Comparison of ENCODE assay signal across 15 mouse cellular contexts in the genomic region with DNA sequence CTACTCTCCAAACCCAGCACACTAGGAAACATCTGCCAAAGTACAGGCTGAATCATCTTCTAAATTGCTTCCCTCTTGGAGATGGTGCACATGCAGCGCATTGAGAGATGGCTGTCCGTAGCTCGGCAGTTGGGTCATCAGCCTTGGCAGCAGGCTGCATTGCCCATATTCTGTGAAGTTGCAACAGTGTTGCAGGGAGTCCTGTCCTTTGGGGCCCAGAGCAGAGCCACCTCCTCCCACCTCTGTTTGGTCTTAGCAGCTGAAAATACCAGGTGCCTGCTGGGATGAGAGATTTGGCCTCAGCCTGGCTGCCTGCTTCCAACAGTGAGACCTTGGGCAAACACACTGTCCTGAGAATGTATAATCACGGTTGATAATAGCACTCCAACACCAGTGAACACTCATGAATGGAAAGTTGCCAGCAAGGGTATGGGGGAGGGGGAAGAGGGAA. TPM values are rescaled to one million over a fixed set of nuclear protein-coding genes. Genes with fewer than 3 reads are reported as not detected.
DNase-seq lines count a peak whose midpoint lies in the region; ATAC-seq lines count a peak whose summit lies in the region.
"Had no signal": no experiment of that assay in that cellular context is flagged by ENCODE, and none has a peak within 500 bp of the region (broad histone marks: within the 10 kb centered on the region; RNA-seq: fewer than 3 reads in every experiment).

No protein-coding gene starts in this region.

- H3K9ac ChIP-seq in hindbrain, embryonic 12.5 days = no peak overlapping the region

- H3K4me2 ChIP-seq in hindbrain, embryonic 12.5 days (replicated peaks) = no peak overlapping the region

- peak; percentile 20 to 80 for DNase-seq in adrenal gland, adult (ENCODE audit: inconsistent age in 2 of 2, low spot score in 1 of 2)
- DNase-seq in adrenal gland, adult 18-20 months (ENCODE audit: low spot score in 2 of 2) = no peak
- no peak for DNase-seq in hindbrain, embryonic 10.5 days (ENCODE audit: low spot score)
- peak; percentile 33 for DNase-seq in ovary, postnatal 36 days (ENCODE audit: low spot score)
- DNase-seq in ovary, postnatal 14 days (ENCODE audit: low spot score) = no peak
- DNase-seq in urinary bladder, adult 2 months (ENCODE audit: low spot score) = no peak
- DNase-seq in right cerebral cortex, postnatal 10 days (ENCODE audit: low spot score in 2 of 2) = no peak
- DNase-seq: heart, postnatal 36 days; kidney, adult 8-10 months; kidney, postnatal 36 days; liver; lung, adult 2 months had no signal

- WGBS in hindbrain, embryonic 10.5 days = 62% methylated on average over 4 of the region's 4 CpGs
- WGBS in hindbrain, embryonic 12.5 days = 49% methylated on average over 4 of the region's 4 CpGs

- no peaks in the 10 kb centered on the region for H3K36me3 ChIP-seq in hindbrain, embryonic 10.5 days
- no peaks in the 10 kb centered on the region for H3K36me3 ChIP-seq in hindbrain, embryonic 12.5 days

- 0 out of 2 replicates have a peak, but pooled peaks cover 8% of the 10 kb centered on the region for H3K27me3 ChIP-seq in hindbrain, embryonic 10.5 days (ENCODE audit: insufficient read depth, poor library complexity, severe bottlenecking)
- peaks cover 8% of the 10 kb centered on the region; the same call in 1 of the 2 replicates for H3K27me3 ChIP-seq in hindbrain, embryonic 12.5 days

- H3K4me3 ChIP-seq in hindbrain, embryonic 10.5 days = no peak overlapping the region
- no peak overlapping the region for H3K4me3 ChIP-seq in hindbrain, embryonic 12.5 days
- H3K4me3 ChIP-seq: heart, adult 2 months; megakaryocyte, embryonic 14.5 days had no signal

- H3K27ac ChIP-seq in hindbrain, embryonic 10.5 days = peak overlapping the region; percentile 40; the same call in 1 of the 2 replicates
- H3K27ac ChIP-seq in hindbrain, embryonic 12.5 days = no peak overlapping the region
- H3K27ac ChIP-seq: heart, adult 2 months had no signal

- peaks cover 39% of the 10 kb centered on the region for H3K4me1 ChIP-seq in hindbrain, embryonic 10.5 days (replicated peaks)
- H3K4me1 ChIP-seq in hindbrain, embryonic 12.5 days = peaks cover 36% of the 10 kb centered on the region
- H3K4me1 ChIP-seq: megakaryocyte, embryonic 14.5 days had no signal

- no peak for ATAC-seq in hindbrain, embryonic 12.5 days (ENCODE audit: low FRiP score)

- H3K9me3 ChIP-seq in hindbrain, embryonic 10.5 days = no peaks in the 10 kb centered on the region
- no peaks in the 10 kb centered on the region; the same call in 1 of the 2 replicates for H3K9me3 ChIP-seq in hindbrain, embryonic 12.5 days (replicated peaks)

RNA-seq across cellular contexts. Expression of a gene that starts 30.8 kb away (rescaled TPM):
- 1 to 10 TPM; 3.5 to 4.3 TPM for total RNA-seq in adrenal gland, adult 18-20 months (2021)
- polyA plus RNA-seq in hindbrain, embryonic 10.5 days (2016; fragmentation: Nextera tagmentation; extraction: Ambion mirVana) = 27.2 and 38.2 TPM in 2 replicates
- 48.9 and 52.5 TPM in 2 replicates for polyA plus RNA-seq in hindbrain, embryonic 12.5 days (2016; fragmentation: Nextera tagmentation; extraction: Ambion mirVana)
- 7.4 and 11.5 TPM in 2 replicates for polyA plus RNA-seq in urinary bladder, adult 2 months (2012; rRNA removed)

Comparison
In these comparisons a context has a peak if more than half of its experiments do, and no peak if none do; other contexts are left out.
1. DNase-seq: peak in adrenal gland, adult (2 of 2) and ovary, postnatal 36 days (single experiment); none in adrenal gland, adult 18-20 months (0 of 2), hindbrain, embryonic 10.5 days (single experiment), ovary, postnatal 14 days (single experiment), urinary bladder, adult 2 months (single experiment) and right cerebral cortex, postnatal 10 days (0 of 2).